Mouse (Mus musculus) MEL (cell line): ENCODE results near the gene Dsp. TPM values are rescaled to one million over a fixed set of nuclear protein-coding genes. Genes with fewer than 3 reads are reported as not detected.

Experiments
- DNase-seq: peaks from one replicate; pipeline ENCODE4 v3.0.0; 2011; ENCODE audit warnings: low read depth, low spot score
- H3K27ac ChIP-seq: 2 replicates; pipeline ENCODE4 v1.5.1; 2012; ENCODE audit warnings: low read depth, mild to moderate bottlenecking, control low read depth, low read length, moderate library complexity; ENCODE audit not compliant: control insufficient read depth
- H3K27me3 ChIP-seq, 2 experiments: fragments of 150-350 bp in 1 of 2; sonication (generic) in 1 of 2; 2 replicates each; pipeline ENCODE4 v1.6.1; 2012; ENCODE audit warnings: low read length in 2 of 2, mild to moderate bottlenecking in 2 of 2, improper control_type of control experiment in 1 of 2, moderate library complexity in 1 of 2; ENCODE audit not compliant: insufficient read depth in 2 of 2, control insufficient read depth in 1 of 2
- H3K36me3 ChIP-seq, 2 experiments: 2 replicates each; pipeline ENCODE4 v1.6.1; 2012 to 2014; ENCODE audit warnings: low read length in 2 of 2, improper control_type of control experiment in 1 of 2, inconsistent platforms in 1 of 2, mild to moderate bottlenecking in 1 of 2; ENCODE audit not compliant: insufficient read depth in 2 of 2, control insufficient read depth in 1 of 2
- H3K4me1 ChIP-seq, 2 experiments: fragments of 150-350 bp in 1 of 2; sonication (generic) in 1 of 2; 2 replicates each; pipeline ENCODE4 v1.6.1; 2012; ENCODE audit warnings: low read length in 2 of 2, improper control_type of control experiment in 1 of 2, mild to moderate bottlenecking in 1 of 2; ENCODE audit not compliant: insufficient read depth in 2 of 2, control insufficient read depth in 1 of 2
- H3K4me3 ChIP-seq, 2 experiments: fragments of 150-350 bp in 1 of 2; sonication (generic) in 1 of 2; 2 replicates each; pipeline ENCODE4 v1.5.1; 2012; ENCODE audit warnings: low read depth in 2 of 2, low read length in 2 of 2, mild to moderate bottlenecking in 2 of 2, moderate library complexity in 2 of 2, control low read depth in 1 of 2, improper control_type of control experiment in 1 of 2; ENCODE audit not compliant: control insufficient read depth in 1 of 2, insufficient read depth in 1 of 2
- H3K79me2 ChIP-seq: 2 replicates; pipeline ENCODE4 v1.6.1; 2012; ENCODE audit warnings: mild to moderate bottlenecking, low read length, moderate library complexity; ENCODE audit not compliant: control insufficient read depth, poor library complexity, insufficient read depth
- H3K9ac ChIP-seq: 2 replicates; pipeline ENCODE4 v1.6.1; 2012; ENCODE audit warnings: low read depth, mild to moderate bottlenecking, control low read depth, low read length, moderate library complexity; ENCODE audit not compliant: control insufficient read depth, poor library complexity, severe bottlenecking
- H3K9me3 ChIP-seq: fragments of 150-350 bp; sonication (generic); replicated peaks from 2 replicates; pipeline ENCODE4 v1.6.1; 2012; ENCODE audit warnings: mild to moderate bottlenecking, low read length, improper control_type of control experiment, moderate library complexity; ENCODE audit not compliant: insufficient read depth
- BHLHE40 ChIP-seq: IDR thresholded peaks from 2 replicates; pipeline ENCODE4 v1.6.1; 2012; ENCODE audit warnings: low read depth, mild to moderate bottlenecking, inconsistent platforms, low read length, improper control_type of control experiment, borderline replicate concordance
- CHD2 ChIP-seq: IDR thresholded peaks from 2 replicates; pipeline ENCODE4 v1.6.1; 2011; ENCODE audit warnings: low read length, improper control_type of control experiment
- EP300 ChIP-seq, 2 experiments: IDR thresholded peaks; 2 replicates each; pipeline ENCODE4 v1.6.1; 2011; ENCODE audit warnings: improper control_type of control experiment in 2 of 2, low read length in 2 of 2, low read depth in 1 of 2, mild to moderate bottlenecking in 1 of 2
- HCFC1 ChIP-seq: IDR thresholded peaks from 2 replicates; pipeline ENCODE4 v1.6.1; 2012; ENCODE audit warnings: low read depth, mild to moderate bottlenecking, inconsistent platforms, low read length, improper control_type of control experiment, moderate library complexity
- JUND ChIP-seq: IDR thresholded peaks from 2 replicates; pipeline ENCODE4 v1.6.1; 2011; ENCODE audit warnings: low read depth, mild to moderate bottlenecking, improper control_type of control experiment, low read length
- KAT2A ChIP-seq: conservative IDR thresholded peaks from 2 replicates; pipeline ENCODE4 v1.6.1; 2012; ENCODE audit warnings: low read depth, low read length, improper control_type of control experiment, inconsistent platforms
- MAFK ChIP-seq: IDR thresholded peaks from 2 replicates; pipeline ENCODE4 v1.6.1; 2011; ENCODE audit warnings: low read depth, mild to moderate bottlenecking, low read length, improper control_type of control experiment, borderline replicate concordance
- MAX ChIP-seq: IDR thresholded peaks from 2 replicates; pipeline ENCODE4 v1.6.1; 2011; ENCODE audit warnings: low read length, improper control_type of control experiment
- MAZ ChIP-seq: IDR thresholded peaks from 2 replicates; pipeline ENCODE4 v1.6.1; 2012; ENCODE audit warnings: low read depth, mild to moderate bottlenecking, inconsistent platforms, low read length, improper control_type of control experiment
- MEF2A ChIP-seq: IDR thresholded peaks from 2 replicates; pipeline ENCODE4 v1.6.1; 2014; ENCODE audit warnings: low read depth, mild to moderate bottlenecking, inconsistent platforms, low read length, improper control_type of control experiment; ENCODE audit not compliant: poor library complexity, insufficient replicate concordance, severe bottlenecking; ENCODE audit errors: extremely low read depth
- MYB ChIP-seq: IDR thresholded peaks from 2 replicates; pipeline ENCODE4 v1.6.1; 2011; ENCODE audit warnings: mild to moderate bottlenecking, low read depth, low read length, improper control_type of control experiment
- MYC ChIP-seq: IDR thresholded peaks from 2 replicates; pipeline ENCODE4 v1.6.1; 2011; ENCODE audit warnings: low read depth, mild to moderate bottlenecking, low read length, improper control_type of control experiment, moderate library complexity
- NRF1 ChIP-seq: IDR thresholded peaks from 2 replicates; pipeline ENCODE4 v1.6.1; 2014; ENCODE audit warnings: low read depth, mild to moderate bottlenecking, inconsistent platforms, low read length, improper control_type of control experiment, moderate library complexity; ENCODE audit not compliant: poor library complexity, insufficient read depth, severe bottlenecking
- POLR2A ChIP-seq, 2 experiments: IDR thresholded peaks; 2 replicates each; pipeline ENCODE4 v1.6.1; 2011 to 2012; ENCODE audit warnings: low read length in 2 of 2, mild to moderate bottlenecking in 2 of 2, control low read depth in 1 of 2, improper control_type of control experiment in 1 of 2, low read depth in 1 of 2, moderate library complexity in 1 of 2; ENCODE audit not compliant: control insufficient read depth in 1 of 2, insufficient read depth in 1 of 2, poor library complexity in 1 of 2
- RAD21 ChIP-seq: IDR thresholded peaks from 2 replicates; pipeline ENCODE4 v1.6.1; 2011; ENCODE audit warnings: mild to moderate bottlenecking, low read depth, low read length, improper control_type of control experiment
- RCOR1 ChIP-seq: IDR thresholded peaks from 2 replicates; pipeline ENCODE4 v1.6.1; 2012; ENCODE audit warnings: low read depth, mild to moderate bottlenecking, inconsistent platforms, low read length, improper control_type of control experiment
- SIN3A ChIP-seq: IDR thresholded peaks from 2 replicates; pipeline ENCODE4 v1.6.1; 2012; ENCODE audit warnings: low read length, improper control_type of control experiment, inconsistent platforms
- SMC3 ChIP-seq: IDR thresholded peaks from 2 replicates; pipeline ENCODE4 v1.6.1; 2011; ENCODE audit warnings: low read depth, low read length, improper control_type of control experiment
- TAL1 ChIP-seq: IDR thresholded peaks from 2 replicates; pipeline ENCODE4 v1.6.1; 2012; ENCODE audit warnings: mild to moderate bottlenecking, inconsistent platforms, low read length, moderate library complexity, mixed read lengths
- TBP ChIP-seq: IDR thresholded peaks from 2 replicates; pipeline ENCODE4 v1.8.0; 2011; ENCODE audit warnings: low read depth, low read length, improper control_type of control experiment
- TCF12 ChIP-seq: IDR thresholded peaks from 2 replicates; pipeline ENCODE4 v1.6.1; 2014; ENCODE audit warnings: low read depth, mild to moderate bottlenecking, inconsistent platforms, low read length, improper control_type of control experiment, moderate library complexity
- UBTF ChIP-seq: IDR thresholded peaks from 2 replicates; pipeline ENCODE4 v1.6.1; 2012; ENCODE audit warnings: low read depth, mild to moderate bottlenecking, inconsistent platforms, low read length, improper control_type of control experiment, moderate library complexity, borderline replicate concordance; ENCODE audit not compliant: insufficient read depth
- ZC3H11A ChIP-seq: IDR thresholded peaks from 2 replicates; pipeline ENCODE4 v1.6.1; 2012; ENCODE audit warnings: low read depth, mild to moderate bottlenecking, inconsistent platforms, low read length, improper control_type of control experiment
- ZKSCAN1 ChIP-seq: IDR thresholded peaks from 2 replicates; pipeline ENCODE4 v1.6.1; 2012; ENCODE audit warnings: low read depth, mild to moderate bottlenecking, inconsistent platforms, low read length, improper control_type of control experiment, moderate library complexity
- ZMIZ1 ChIP-seq: IDR thresholded peaks from 2 replicates; pipeline ENCODE4 v1.6.1; 2012; ENCODE audit warnings: low read depth, mild to moderate bottlenecking, inconsistent platforms, low read length, improper control_type of control experiment, moderate library complexity
- ZNF384 ChIP-seq: IDR thresholded peaks from 2 replicates; pipeline ENCODE4 v1.6.1; 2012; ENCODE audit warnings: low read depth, mild to moderate bottlenecking, inconsistent platforms, low read length, improper control_type of control experiment
- polyA plus RNA-seq, 2 experiments: library from polyadenylated mRNA; stranded (reverse) in 1 of 2; unstranded in 1 of 2; fragments of >175 nt in 1 of 2; fragments of >200 nt in 1 of 2; gene quantifications; 2 replicates each; pipeline versions ENCODE4 v1.2.1 to v1.2.4; 2012; ENCODE audit warnings: low replicate concordance in 2 of 2, low read depth in 1 of 2; ENCODE audit not compliant: insufficient read length in 2 of 2, insufficient read depth in 1 of 2, missing spikeins in 1 of 2
- total RNA-seq: library from RNA; depleted of rRNA; stranded (reverse); fragments of 300-350 nt; gene quantifications from 2 replicates; pipeline ENCODE4 v1.2.3, GENCODE M21; 2012

Dsp gene
- total and polyA plus RNA-seq, 3 experiments: not detected

DNA sequence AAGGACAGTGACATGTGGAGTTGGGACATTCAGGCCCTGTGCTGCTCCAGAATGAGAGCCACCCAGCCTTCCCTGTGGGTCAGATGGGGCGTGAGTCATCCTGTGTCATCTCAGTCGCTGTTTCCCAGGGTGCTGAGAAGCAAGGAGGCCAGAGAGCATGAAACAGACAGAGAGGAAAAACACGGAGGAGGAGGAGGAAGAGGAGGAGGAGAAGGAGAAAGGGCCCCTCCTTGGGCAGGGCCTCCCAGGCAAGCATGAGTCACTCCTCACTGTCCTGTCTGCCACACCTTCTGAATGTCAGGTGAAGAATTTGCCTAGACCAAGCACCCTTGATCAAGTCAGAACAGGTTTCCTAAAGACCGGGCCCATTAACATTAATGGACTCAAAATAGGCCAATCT, 27.4 kb upstream of the Dsp start:
- no peak overlapping the region for H3K27ac ChIP-seq
- H3K36me3 ChIP-seq: no peaks in the 10 kb centered on the region
- peaks cover 13 to 20% of the 10 kb centered on the region in 2 experiments for H3K27me3 ChIP-seq
- H3K9me3 ChIP-seq: no peaks in the 10 kb centered on the region
- no peak overlapping the region for H3K4me3 ChIP-seq
- H3K79me2 ChIP-seq: no peaks in the 10 kb centered on the region
- no peak overlapping the region for H3K9ac ChIP-seq
- no peak for DNase-seq
- TF ChIP-seq ZC3H11A: no peak
- no peak for TF ChIP-seq MAX
- no peak for TF ChIP-seq TAL1
- no peak for TF ChIP-seq MAZ
- TF ChIP-seq RCOR1: no peak
- no peak for TF ChIP-seq MAFK
- TF ChIP-seq EP300 (IDR thresholded peaks at IDR 0.05; ENCODE audit: low read depth in 1 of 2, low read length in 2 of 2): no peak
- no peak for TF ChIP-seq TCF12
- TF ChIP-seq NRF1: no peak
- TF ChIP-seq JUND: no peak
- TF ChIP-seq POLR2A (IDR thresholded peaks at IDR 0.05; ENCODE audit: control insufficient read depth in 1 of 2, insufficient read depth in 1 of 2, low read depth in 1 of 2, low read length in 2 of 2, poor library complexity in 1 of 2): no peak
- no peak for TF ChIP-seq HCFC1
- TF ChIP-seq ZNF384: no peak
- no peak for TF ChIP-seq SMC3
- no peak for TF ChIP-seq ZKSCAN1
- no peak for TF ChIP-seq ZMIZ1
- TF ChIP-seq UBTF: no peak
- no peak for TF ChIP-seq MEF2A
- TF ChIP-seq, all 39 proteins: peak for 0
- no peaks in the 10 kb centered on the region for H3K4me1 ChIP-seq

DNA sequence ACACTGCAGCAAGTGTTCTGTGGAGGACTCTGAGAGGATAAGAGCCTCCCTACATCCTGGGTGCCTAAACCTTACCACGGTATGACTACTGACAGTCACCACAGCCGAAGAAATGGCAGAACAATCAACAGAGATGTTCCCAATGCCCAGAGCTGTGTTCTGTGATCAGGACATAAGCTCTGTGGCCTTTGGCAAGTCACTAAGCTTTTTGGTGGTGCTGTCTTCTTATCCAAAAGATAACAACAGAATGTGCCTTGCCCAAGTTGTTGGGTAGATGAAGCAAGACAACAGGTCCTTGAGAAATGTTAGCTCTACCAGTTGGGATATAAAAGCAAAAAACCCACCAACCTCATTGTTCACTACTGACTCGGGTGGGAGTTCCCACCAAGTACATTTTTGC, 23.4 kb upstream of the Dsp start:
- DNase-seq: no peak
- Histone ChIP-seq H3K4me3 (no peak overlapping the region), H3K9me3 (no peaks in the 10 kb centered on the region), H3K79me2 (no peaks in the 10 kb centered on the region), H3K27me3 (peaks cover 23 to 27% of the 10 kb centered on the region in 2 experiments), H3K27ac (no peak overlapping the region), H3K36me3 (no peaks in the 10 kb centered on the region), H3K9ac (no peak overlapping the region), H3K4me1 (no peaks in the 10 kb centered on the region)
- no peak for TF ChIP-seq KAT2A
- no peak for TF ChIP-seq RAD21
- no peak for TF ChIP-seq MYB
- no peak for TF ChIP-seq NRF1
- TF ChIP-seq BHLHE40: no peak
- no peak for TF ChIP-seq MYC
- TF ChIP-seq MAZ: no peak
- no peak for TF ChIP-seq RCOR1
- TF ChIP-seq SIN3A: no peak
- TF ChIP-seq TBP: no peak
- no peak for TF ChIP-seq ZMIZ1
- no peak for TF ChIP-seq MAFK
- TF ChIP-seq TAL1: no peak
- no peak for TF ChIP-seq CHD2
- TF ChIP-seq UBTF: no peak
- TF ChIP-seq ZKSCAN1: no peak
- no peak for TF ChIP-seq MAX
